Mouse (Mus musculus) heart, adult 2 months (tissue): ENCODE data around the gene Col24a1.

Experiments used
- CTCF ChIP-seq: fragments of 200-600 bp; IDR thresholded peaks from 2 replicates; pipeline ENCODE4 v1.8.1; 2022; ENCODE audit warnings: antibody characterized with exemption, mild to moderate bottlenecking, moderate library complexity
- POLR2A ChIP-seq: fragments of 200-500 bp; IDR thresholded peaks from 2 replicates; pipeline ENCODE4 v1.6.1; 2011; ENCODE audit warnings: mild to moderate bottlenecking, low read depth, low read length, control low read depth; ENCODE audit not compliant: insufficient read depth

- TF ChIP-seq CTCF (no peak), POLR2A (no peak)
Measured at GRCm38 (mm10) chr3:145386434-145386833, 94.2 kb downstream of the Col24a1 start.
